Mouse (Mus musculus) liver, adult 2 months (tissue): ENCODE measurements around the gene Galnt18. TPM values are rescaled to one million over a fixed set of nuclear protein-coding genes. Genes with fewer than 3 reads are reported as not detected.

Experiments
- DNase-seq: peaks from one replicate; pipeline ENCODE4 v3.0.0-alpha.2; 2011; ENCODE audit warnings: low read depth, low spot score; ENCODE audit errors: extremely low read depth
- H3K27ac ChIP-seq: fragments of 200-500 bp; replicated peaks from 2 replicates; pipeline ENCODE4 v1.5.1; 2012; ENCODE audit warnings: low read depth, mild to moderate bottlenecking, control low read depth, inconsistent platforms, low read length; ENCODE audit not compliant: insufficient read depth
- H3K27me3 ChIP-seq: fragments of 200-500 bp; 2 replicates; pipeline ENCODE4 v1.6.1; 2012; ENCODE audit warnings: mild to moderate bottlenecking, moderate library complexity, low read length, inconsistent platforms; ENCODE audit not compliant: control insufficient read depth, insufficient read depth
- H3K36me3 ChIP-seq: fragments of 200-500 bp; 2 replicates; pipeline ENCODE4 v1.6.1; 2012; ENCODE audit warnings: low read length, inconsistent platforms; ENCODE audit not compliant: control insufficient read depth, insufficient read depth
- H3K4me1 ChIP-seq: fragments of 200-500 bp; 2 replicates; pipeline ENCODE4 v1.6.1; 2011; ENCODE audit warnings: low read length; ENCODE audit not compliant: control insufficient read depth, insufficient read depth
- H3K4me3 ChIP-seq: fragments of 200-500 bp; 2 replicates; pipeline ENCODE4 v1.5.1; 2011; ENCODE audit warnings: low read depth, mild to moderate bottlenecking, control low read depth, low read length, moderate library complexity; ENCODE audit not compliant: insufficient read depth
- H3K79me2 ChIP-seq: fragments of 200-500 bp; 2 replicates; pipeline ENCODE4 v1.6.1; 2012; ENCODE audit warnings: inconsistent platforms, mild to moderate bottlenecking, low read length, moderate library complexity; ENCODE audit not compliant: control insufficient read depth, insufficient read depth
- H3K9ac ChIP-seq: fragments of 200-500 bp; 2 replicates; pipeline ENCODE4 v1.6.1; 2012; ENCODE audit warnings: low read depth, mild to moderate bottlenecking, control low read depth, inconsistent platforms, low read length
- CTCF ChIP-seq: fragments of 200-500 bp; IDR thresholded peaks from 2 replicates; pipeline ENCODE4 v1.5.1; 2011; ENCODE audit warnings: low read depth, low read length, control low read depth
- POLR2A ChIP-seq: fragments of 200-500 bp; IDR thresholded peaks from 2 replicates; pipeline ENCODE4 v1.6.1; 2011; ENCODE audit warnings: low read length, control low read depth; ENCODE audit not compliant: insufficient read depth; ENCODE audit errors: extremely low read depth
- WGBS: fragments of 180-500 bp; shearing (Covaris S2); methylation state at CpG from one replicate; pipeline ENCODE4 v1.1.7; 2018; 5-methylcytosine and 5-hydroxymethylcytosine counted together
- polyA plus RNA-seq: library from polyadenylated mRNA; depleted of rRNA; stranded (reverse); fragments of >200 nt; gene quantifications from 2 replicates; pipeline ENCODE4 v1.2.3, GENCODE M21; 2012
- total RNA-seq: library from RNA; depleted of rRNA; stranded (reverse); fragments of >200 nt; gene quantifications from 2 replicates; pipeline ENCODE4 v1.2.3, GENCODE M21; 2014

Gene Galnt18
- total and polyA plus RNA-seq, 2 experiments = 1.0 to 1.4 TPM

- no peaks in the 10 kb centered on the region for H3K36me3 ChIP-seq
These were observed 288.2 kb downstream of the Galnt18 start for GRCm38 (mm10) chr7:111491566-111491965.

GRCm38 (mm10) chr7:111486811-111487333 is 292.9 kb downstream of the Galnt18 start:
- H3K4me3 ChIP-seq = no peak overlapping the region
- TF ChIP-seq POLR2A (no peak), CTCF (no peak)
- H3K9ac ChIP-seq = no peak overlapping the region
- 74% methylated on average over 3 of the region's 3 CpGs for WGBS
- DNase-seq = peak; percentile 6
- no peak overlapping the region for H3K27ac ChIP-seq
- H3K79me2 ChIP-seq = no peaks in the 10 kb centered on the region
- no peaks in the 10 kb centered on the region for H3K36me3 ChIP-seq
- no peaks in the 10 kb centered on the region; the same call in 1 of the 2 replicates for H3K4me1 ChIP-seq
- H3K27me3 ChIP-seq = no peaks in the 10 kb centered on the region

More at GRCm38 (mm10) chr7:111491566-111491965, 288.2 kb downstream of the Galnt18 start:
- Histone ChIP-seq H3K27ac (no peak overlapping the region), H3K27me3 (no peaks in the 10 kb centered on the region), H3K9ac (no peak overlapping the region), H3K79me2 (no peaks in the 10 kb centered on the region), H3K4me1 (no peaks in the 10 kb centered on the region; the same call in 1 of the 2 replicates), H3K4me3 (no peak overlapping the region)
- DNase-seq = no peak
- WGBS = 81% methylated on average over 2 of the region's 2 CpGs
- no peak for TF ChIP-seq CTCF
- no peak for TF ChIP-seq POLR2A

- TF ChIP-seq CTCF = no peak
- no peak for TF ChIP-seq POLR2A
- no peaks in the 10 kb centered on the region for H3K36me3 ChIP-seq
- no peak for DNase-seq
- no peak overlapping the region for H3K27ac ChIP-seq
- H3K4me1 ChIP-seq = no peaks in the 10 kb centered on the region
- H3K4me3 ChIP-seq = no peak overlapping the region
- no peak overlapping the region for H3K9ac ChIP-seq
- H3K79me2 ChIP-seq = no peaks in the 10 kb centered on the region
- H3K27me3 ChIP-seq = no peaks in the 10 kb centered on the region
- 81% methylated on average over 4 of the region's 4 CpGs for WGBS
These were observed 295.9 kb downstream of the Galnt18 start for GRCm38 (mm10) chr7:111483896-111484295.

GRCm38 (mm10) chr7:111483321-111483720 is 296.5 kb downstream of the Galnt18 start:
- WGBS = 84% methylated on average over 3 of the region's 3 CpGs
- Histone ChIP-seq H3K79me2 (no peaks in the 10 kb centered on the region), H3K36me3 (no peaks in the 10 kb centered on the region), H3K4me1 (no peaks in the 10 kb centered on the region), H3K27me3 (no peaks in the 10 kb centered on the region), H3K27ac (no peak overlapping the region), H3K4me3 (no peak overlapping the region), H3K9ac (no peak overlapping the region)
- TF ChIP-seq POLR2A (no peak), CTCF (no peak)
- no peak for DNase-seq

GRCm38 (mm10) chr7:111467715-111468114 is 312.1 kb downstream of the Galnt18 start:
- H3K79me2 ChIP-seq = no peaks in the 10 kb centered on the region

GRCm38 (mm10) chr7:111466720-111467119 is 313.1 kb downstream of the Galnt18 start:
- H3K9ac ChIP-seq = no peak overlapping the region
- H3K27ac ChIP-seq = no peak overlapping the region
- no peaks in the 10 kb centered on the region for H3K27me3 ChIP-seq
- TF ChIP-seq POLR2A (no peak), CTCF (no peak)
- no peaks in the 10 kb centered on the region for H3K36me3 ChIP-seq
- H3K79me2 ChIP-seq = no peaks in the 10 kb centered on the region
- 65% methylated on average over 1 of the region's 1 CpGs for WGBS
- DNase-seq = no peak
- H3K4me3 ChIP-seq = no peak overlapping the region
- H3K4me1 ChIP-seq = no peaks in the 10 kb centered on the region

More at GRCm38 (mm10) chr7:111467715-111468114, 312.1 kb downstream of the Galnt18 start:
- Histone ChIP-seq H3K4me1 (no peaks in the 10 kb centered on the region), H3K36me3 (no peaks in the 10 kb centered on the region), H3K27ac (no peak overlapping the region), H3K4me3 (no peak overlapping the region), H3K9ac (no peak overlapping the region), H3K27me3 (no peaks in the 10 kb centered on the region)
- WGBS = 73% methylated on average over 5 of the region's 5 CpGs
- no peak for TF ChIP-seq CTCF
- DNase-seq = no peak
